Mouse (Mus musculus) A20 (cell line): ENCODE results near the gene Ybey.

ENCODE experiments used
- DNase-seq: peaks from one replicate; pipeline ENCODE4 v3.0.0-alpha.2; 2011; ENCODE audit warnings: low read depth, low spot score

Ybey gene

DNA sequence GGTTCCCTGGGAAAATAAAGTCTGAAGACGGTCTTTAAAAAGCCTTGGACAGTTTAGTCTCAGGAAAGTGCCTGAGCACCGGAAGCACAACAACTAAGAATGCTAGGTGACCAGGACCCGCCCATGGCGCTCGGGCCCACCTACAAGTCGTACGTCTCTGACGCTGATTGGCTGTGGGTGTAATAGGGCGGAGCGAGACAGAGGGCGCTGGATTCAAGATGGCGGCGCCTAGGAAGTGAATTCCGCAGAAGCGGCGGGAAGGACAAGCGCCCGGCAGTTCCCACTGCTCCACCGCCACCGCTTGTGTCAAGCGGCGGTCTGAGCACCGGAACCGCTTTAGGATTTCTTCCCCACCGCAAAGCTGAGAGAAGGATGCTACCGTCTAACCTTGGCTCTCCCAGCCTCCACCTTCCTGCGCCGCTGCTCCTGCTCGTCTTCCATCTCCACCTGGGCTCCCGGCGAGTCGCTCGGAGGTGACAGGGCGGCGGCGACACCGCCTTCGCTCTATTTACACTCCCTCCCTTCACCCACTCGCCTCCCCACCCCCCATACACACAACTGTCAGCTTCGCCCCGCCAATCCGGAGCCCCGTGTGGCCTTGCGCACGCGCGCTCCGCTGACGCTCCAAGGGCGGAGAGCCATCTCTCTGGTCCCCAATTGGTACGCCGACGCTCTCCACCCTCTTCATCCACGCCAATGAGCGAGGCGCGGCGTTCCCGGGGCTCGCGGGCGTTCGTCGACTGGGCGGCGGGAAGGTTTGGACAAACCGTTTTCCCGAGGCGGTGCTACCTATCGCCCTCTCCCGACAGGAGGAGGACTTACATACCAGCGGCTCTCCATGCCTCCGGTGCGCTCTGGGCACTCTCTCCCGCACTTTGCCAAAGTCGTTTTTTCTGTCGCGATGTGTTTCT lies 26.5 kb downstream of the Ybey start, which contains the start of gene Pcnt:
TSS of gene Pcnt (minus strand) at position 609 of the 911 bp plus-strand sequence.
- peak; percentile 98 for DNase-seq

DNA sequence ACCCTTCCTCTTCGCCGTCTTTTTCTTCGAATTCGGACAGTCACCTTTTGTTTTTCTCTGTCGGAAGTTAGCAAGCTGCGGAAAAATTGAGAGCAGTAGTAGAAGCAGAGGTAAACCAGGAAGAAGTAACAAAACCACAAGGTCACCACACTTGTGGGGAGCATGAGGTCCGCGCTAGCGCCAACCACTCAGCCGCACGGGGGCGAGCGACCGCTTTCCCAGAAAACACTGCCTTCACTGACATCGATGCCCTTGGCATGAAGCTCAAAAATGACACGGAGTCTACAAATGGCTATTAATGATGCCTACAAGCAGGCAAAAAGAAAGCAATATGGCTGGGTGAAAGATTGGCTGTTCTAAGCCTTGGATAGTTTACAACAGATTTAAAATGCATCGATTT lies 28.6 kb downstream of the Ybey start, which contains the start of gene AC141477.1:
TSS of gene AC141477.1 (minus strand) at position 164 of the 400 bp plus-strand sequence.
- no peak for DNase-seq

GRCm38 (mm10) chr10:76439107-76439890 lies 29.6 kb downstream of the Ybey start:
- DNase-seq: no peak

DNA sequence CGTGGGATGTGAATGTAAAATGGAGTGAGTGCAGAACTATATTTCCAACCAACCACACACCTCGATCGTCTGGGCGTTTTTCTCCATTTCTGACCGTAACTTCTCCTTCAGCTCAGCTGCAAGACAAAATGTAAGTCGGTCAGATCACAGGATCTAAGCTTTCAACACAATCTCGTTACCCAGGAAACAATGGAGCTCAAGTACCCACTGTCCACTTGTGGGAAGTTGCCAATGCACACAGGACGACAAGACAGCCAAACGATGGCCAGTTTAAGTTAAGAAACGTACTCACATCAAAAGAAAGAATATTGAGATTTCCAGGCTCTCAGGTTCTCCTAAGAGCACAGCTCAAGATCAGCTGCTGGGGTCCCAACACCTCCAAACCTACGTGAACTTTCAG lies 35.0 kb downstream of the Ybey start:
- no peak for DNase-seq

- no peak for DNase-seq
Observed at GRCm38 (mm10) chr10:76425674-76426073, 43.2 kb downstream of the Ybey start.

GRCm38 (mm10) chr10:76416811-76417210 lies 52.1 kb downstream of the Ybey start:
- no peak for DNase-seq
